Mouse (Mus musculus): ENCODE data around the gene Pgpep1l.
"Not testable (repeated sequence)": the region's sequence is repeated elsewhere in the genome, so short reads cannot be mapped to it uniquely, and the experiment has no call there.

Gene Pgpep1l

DNA sequence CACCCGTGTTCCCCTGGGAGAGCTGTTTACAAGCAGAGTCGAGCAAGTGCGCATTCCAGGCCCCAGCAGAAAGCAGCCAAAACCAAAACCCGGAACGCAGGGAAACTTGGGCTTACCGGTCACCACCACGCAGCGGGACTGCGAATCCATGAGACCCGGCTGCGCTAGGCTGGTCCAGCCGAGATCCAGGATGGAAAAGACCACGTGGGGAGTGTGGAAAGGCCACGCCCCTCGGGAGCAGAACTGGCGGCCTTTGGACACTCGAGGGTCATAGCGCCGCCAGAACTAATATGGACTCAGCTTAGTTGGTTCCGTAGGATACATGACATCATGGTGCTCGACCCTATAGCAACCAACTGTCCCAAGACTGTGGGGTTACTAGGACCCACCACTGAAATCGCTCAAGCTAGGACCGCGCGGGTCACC lies at the start of gene Pgpep1l:
TSS of gene Pgpep1l (minus strand) at position 206 of the 426 bp plus-strand sequence.
- peak; percentile 76 for DNase-seq

DNA sequence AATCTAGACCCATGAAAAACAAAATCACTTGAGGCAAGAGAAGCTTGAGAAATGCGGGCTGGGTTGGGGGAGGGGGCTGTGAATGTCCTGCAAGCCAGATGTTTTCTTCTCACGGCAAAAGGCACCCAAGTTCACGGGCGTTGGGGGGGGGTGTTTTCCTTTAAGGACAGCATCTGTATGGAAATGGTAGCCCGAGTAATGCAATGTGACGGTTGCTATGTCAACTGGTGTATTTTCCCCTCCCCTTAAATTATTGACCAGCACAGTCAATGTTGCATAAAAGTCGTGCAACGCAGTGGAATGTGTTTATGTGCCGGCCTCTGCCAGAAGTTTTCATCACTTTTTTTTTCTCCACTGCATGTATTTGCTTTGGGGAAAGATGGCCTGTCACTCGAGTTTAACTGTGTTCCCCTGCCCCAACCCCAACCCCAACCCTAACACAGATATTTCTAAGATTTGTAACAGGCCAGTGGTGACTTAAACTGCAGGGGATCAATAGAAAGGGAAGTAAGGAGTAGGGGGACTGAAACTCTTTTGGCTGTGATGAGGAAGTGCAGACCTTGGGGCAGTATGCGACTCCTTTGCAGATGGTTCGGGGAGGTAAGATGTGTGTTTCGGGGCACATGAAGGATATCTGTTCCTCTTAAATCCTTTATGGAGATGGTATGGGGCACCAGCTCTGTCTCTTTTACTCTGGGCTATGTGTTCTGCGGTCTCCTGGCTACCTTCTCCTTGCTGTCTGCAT lies 49.2 kb upstream of the Pgpep1l start:
- peak; percentile 22 for DNase-seq

DNA sequence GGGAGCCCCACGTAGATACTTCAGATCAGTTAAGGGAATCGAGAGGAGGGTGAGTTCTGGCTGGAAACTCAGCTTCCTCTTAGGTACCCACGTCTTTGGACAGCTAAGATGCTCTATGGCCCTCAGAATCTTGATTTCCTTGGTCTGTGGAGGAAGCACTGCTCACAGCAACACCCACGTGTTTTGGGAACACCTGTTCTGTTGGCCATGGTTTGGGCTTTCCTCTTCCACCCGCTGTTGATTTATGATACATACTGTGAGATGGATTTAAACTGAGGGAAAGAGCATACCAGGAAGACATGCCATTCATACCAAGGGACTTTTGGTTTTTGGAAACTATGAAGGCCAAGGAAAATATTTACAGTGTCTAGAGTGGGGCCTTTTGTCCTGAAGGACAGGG lies 48.4 kb upstream of the Pgpep1l start:
- no peak for DNase-seq

DNA sequence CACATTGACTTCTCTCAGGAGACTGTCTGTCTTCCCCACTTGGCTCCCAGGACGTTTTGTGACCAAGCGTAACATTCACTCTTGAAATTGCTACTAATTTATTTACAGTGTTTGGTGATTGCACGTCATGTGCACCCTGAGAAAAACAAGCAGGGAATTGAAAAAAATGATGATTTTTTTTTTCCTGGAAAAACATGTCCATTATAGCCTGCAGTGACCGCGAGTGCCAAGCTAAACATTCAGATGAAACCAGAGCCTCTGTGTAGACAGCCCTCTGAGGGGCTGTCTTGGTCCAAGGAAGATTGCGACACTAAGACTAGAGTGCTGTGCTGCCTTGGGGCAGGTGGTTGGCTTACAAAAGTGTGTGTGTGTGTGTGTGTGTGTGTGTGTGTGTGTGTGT lies 47.4 kb upstream of the Pgpep1l start:
- no peak for DNase-seq

DNA sequence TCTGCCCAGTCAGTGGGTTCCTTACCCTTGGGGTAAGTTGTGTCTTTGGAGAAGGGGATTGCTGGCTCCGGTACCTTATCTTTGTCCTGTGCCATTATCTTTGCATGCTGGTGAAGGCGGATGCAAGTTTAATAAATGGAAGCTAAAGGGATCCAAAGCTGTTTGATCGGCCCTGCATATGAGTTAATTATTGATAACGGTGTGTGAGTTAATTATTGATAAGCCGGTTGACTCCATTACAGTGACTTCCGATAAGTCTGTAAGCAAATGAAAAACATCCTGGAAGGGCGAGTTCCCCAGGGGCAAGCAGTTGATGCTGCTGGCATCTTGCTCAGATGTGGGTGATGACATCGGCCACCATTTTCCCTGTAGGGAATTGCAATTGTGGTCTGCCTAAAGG lies 42.7 kb upstream of the Pgpep1l start:
- DNase-seq: no peak

DNA sequence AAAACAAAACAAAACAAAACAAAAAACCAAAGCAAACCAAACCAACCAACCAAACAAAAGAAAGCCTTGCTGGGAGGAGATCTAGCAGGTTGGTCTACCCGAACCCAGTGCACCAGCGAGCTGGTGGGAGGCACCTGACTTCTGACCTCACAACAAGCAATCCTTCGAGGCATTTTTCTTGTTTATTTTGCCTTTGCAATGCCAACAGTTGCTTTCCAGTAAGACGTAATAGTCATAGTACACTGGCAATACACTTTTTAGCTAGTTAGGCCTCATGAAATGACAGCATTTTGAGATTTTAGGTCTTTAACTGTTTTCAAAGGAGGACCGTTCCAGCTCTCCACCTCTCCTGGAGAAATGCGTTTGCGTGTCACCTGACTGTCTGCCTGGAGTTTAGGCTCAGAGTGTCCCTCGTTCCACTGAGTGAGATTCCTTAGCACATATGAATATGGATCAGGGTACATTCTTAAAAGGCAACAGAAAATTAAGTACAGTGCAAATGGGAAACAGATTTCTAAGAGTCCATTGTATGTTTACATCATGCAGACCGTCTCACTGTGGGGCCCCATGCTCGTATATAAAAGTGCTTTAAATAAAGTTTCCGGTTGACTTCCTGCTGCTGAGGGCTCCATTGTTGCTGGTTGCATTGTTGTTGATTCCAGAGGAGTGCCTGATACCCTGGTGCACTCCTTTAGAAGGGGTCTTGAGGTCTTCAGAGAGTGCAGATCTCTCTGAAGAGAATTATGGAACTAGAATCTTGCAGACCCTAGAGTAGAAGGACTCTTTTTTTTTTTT lies 41.9 kb upstream of the Pgpep1l start:
- peak; percentile 22 for DNase-seq

DNA sequence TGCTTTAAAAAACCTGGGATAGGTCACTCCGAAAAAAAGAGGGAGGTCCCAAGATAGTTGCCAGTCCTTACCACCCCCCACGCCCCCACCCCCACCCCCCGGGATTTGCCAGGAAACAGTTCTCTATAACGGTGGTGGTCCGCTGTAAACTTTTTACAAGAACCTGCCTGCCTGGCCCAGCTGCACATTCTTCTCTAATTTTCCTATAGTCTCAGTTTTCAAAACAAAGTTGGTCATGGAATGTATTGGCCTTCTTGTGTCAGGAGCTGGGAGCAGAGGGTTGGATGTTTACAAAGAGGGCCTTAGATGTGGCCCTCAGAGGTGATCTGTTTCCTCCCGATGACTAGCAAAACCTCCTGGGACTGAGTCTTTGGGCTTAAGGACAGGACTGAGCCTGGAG lies 39.7 kb upstream of the Pgpep1l start:
- DNase-seq: peak; percentile 38

DNA sequence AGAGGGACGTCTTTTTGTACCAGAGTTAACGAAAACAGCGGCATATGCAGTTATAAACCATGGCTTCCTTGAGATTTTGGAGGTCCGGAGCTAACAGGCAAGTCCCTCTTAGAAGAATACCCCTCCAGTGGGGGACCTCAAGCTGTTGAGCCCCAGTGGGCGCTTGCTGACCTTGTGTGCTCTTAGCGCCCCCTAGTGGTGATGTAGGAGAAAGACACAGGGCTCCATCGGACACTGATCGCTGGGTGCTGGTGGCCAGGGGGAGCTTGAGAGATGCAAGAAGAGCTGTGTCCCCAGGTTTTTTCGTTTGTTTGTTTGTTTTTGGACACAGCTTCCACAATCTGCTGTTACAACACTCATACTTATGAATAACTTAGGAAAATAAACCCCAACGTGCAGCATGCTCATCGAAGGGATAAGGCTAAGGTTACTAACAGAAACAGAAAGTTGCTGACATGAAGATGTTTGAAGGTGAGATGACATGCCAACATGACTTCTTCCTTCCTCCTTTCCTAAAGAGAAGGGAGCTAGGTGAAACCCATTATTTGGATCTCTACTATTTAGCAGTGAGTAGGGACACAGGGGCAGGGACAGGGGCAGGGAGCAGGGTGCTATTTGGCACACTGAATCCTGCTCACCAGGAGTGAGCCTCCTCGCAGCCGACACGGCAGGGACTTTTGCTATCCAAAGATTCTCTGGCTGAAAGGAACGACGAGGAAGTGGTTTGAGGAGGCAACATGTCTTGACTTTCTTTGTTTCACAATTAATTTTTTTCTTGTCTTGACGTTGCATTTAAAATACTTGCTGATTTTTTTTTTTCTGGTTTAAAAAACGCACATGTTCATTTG lies 38.8 kb upstream of the Pgpep1l start:
- DNase-seq: peak; percentile 90

DNA sequence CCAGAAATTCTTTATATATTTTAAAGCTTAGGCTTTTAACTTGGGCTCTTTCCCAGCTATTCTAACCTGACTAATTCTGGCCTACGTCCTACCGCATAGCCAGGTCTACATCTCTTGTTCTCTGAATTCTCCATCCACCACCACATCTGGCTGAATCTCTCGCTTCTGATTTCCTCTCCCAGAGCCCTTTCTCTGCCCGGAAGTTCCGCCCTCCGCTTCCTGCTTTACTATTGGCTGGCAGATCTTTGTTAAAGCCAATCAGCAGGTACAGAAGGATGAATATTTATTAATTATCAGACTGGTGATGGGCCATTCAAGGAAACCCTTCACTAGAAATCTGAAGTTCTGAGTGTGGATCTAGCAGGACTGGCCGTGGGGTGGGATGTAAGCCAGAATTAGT lies 37.1 kb upstream of the Pgpep1l start:
- peak; percentile 22 for DNase-seq

DNA sequence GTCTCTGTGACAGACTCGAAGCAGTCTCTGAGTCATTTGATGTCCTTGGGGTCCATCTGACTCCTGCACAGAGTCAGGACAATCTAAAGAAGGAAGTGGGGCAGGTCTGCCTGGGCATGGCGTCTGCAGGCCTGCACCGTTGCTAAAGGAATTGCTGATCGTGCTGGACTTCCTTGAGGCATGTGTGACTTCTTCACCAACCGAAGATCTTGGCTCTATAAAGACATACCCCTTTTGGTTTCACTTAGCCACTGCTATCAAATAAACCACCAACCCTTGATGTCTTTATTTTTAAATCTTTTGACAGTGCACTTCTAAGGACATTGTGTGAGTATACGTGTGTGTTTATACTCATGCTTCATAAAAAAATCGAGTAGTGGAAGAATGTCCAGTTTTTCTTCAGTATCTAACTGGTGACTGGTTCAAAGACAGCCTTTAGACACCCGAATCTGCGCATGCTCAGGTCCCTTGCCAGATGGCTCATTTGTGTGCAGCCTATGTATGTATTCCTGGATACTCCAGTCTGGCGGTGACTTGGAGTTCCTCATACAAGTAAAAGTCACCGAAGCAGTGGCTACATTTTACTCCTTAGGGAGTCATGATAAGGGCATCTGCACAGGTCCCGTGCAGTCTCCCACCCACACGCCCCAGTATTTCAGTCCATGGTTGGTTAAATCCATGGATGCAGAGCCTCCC lies 34.5 kb upstream of the Pgpep1l start:
- no peak for DNase-seq

DNA sequence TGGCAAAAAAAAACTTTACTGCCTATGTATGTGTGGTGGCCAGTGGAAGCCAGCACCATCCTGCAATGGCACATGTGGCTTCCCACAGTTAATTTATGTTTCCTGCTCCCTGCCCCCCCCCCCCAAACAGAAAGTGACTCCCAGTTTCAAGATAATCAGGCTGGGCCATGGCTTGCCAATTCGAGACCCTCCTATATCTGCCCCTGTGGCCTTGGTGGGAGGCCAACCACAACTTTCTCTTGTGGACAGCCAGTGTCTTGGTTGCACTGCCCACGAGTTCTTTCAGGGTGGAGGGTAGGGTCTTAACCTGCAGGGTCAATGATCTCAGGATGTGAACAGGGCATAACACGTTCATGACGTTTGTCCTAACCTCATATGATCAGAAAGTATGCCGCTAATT lies 32.5 kb upstream of the Pgpep1l start:
- DNase-seq: no peak

DNA sequence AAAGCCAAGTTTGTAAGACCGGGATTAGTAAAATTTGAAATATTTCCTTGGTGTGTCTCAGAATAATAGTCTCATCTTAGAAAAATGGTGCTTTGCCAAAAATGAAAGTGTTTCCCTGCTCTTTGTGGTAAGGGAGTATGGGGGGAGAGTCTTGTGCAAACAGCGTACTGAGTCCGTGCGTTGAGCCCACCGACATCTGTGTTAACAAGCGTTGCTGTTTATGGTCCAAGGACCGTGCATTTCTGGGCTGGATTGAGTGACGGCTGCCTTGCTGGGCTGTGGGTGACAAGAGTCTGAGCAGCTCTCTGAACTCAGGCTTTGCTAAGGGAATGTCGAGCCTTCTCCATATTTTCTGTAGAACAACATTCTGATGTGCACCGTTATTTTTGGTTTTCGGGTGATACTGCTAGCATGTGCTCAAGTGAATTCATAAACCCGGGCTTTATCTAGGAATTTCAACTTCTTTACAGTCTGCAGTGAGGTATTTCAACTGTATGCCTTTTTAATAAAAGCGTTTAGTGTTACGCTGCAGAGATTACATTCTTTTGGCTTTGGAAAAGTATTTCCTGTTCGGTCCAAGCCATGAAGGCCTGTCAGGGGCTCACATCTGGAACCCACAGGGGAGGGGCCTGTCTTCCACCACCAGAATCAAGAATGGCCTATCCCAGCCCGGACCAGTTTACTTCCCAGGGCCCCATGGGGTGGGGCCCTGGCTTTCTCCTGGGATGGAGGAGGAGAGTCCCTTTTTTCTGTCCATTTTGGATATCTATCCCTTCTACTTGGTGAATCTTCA lies 30.2 kb upstream of the Pgpep1l start:
- DNase-seq: peak; percentile 22

DNA sequence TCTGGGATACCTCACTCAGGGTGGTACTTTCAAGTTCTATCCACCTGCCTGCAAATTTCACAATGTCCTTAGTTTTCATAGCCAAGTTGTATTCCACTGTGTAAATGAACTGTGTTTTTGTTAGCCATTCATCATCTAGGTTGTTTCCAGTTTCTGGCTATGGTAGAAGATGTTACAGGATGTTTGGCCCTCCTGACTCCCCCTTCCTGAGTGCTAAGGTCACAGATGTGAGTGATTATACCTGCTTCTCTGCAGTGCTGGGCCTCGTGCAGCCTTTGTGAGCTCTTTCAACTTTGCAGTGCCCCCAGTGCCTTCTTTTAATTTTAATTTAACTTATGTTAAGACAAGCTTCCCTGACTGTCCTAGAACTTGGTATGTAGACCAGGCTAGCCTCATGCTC lies 27.6 kb upstream of the Pgpep1l start:
- no peak for DNase-seq

DNA sequence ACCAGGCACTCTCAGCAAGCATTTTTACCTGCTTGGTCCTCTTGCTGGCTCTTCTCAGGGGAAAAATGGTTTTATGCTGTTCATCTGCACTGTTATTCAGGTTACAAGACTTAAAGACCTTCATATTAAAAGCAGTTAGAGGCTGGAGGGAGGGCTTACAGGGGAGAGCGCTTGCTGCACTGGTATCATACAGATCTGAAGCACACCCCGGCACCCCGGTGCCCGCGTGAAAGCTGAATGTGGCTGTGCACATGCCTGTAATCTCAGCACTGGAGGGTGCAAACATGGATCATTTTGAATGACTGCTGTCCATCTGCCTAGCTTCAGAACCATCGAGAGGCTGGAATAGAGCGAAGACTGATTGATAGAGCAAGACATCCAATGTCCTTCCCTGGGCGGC lies 25.0 kb upstream of the Pgpep1l start:
- no peak for DNase-seq

DNA sequence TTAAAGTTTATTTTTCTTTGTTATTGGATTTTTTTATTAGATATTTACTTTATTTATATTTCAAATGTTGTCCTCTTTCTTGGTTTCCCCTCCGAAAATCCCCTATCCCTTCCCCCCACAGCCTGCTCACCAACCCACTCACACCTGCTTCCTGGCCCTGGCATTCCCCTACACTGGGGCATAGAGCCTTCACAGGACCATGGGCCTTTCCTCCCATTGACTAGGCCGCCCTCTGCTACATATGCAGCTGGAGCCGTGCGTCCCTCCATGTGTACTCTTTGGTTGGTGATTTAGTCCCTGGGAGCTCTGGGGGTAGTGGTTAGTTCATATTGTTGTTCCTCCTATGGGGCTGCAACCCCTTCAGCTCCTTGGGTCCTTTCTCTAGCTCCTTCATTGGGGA lies 24.0 kb upstream of the Pgpep1l start:
- DNase-seq: not testable (repeated sequence)

DNA sequence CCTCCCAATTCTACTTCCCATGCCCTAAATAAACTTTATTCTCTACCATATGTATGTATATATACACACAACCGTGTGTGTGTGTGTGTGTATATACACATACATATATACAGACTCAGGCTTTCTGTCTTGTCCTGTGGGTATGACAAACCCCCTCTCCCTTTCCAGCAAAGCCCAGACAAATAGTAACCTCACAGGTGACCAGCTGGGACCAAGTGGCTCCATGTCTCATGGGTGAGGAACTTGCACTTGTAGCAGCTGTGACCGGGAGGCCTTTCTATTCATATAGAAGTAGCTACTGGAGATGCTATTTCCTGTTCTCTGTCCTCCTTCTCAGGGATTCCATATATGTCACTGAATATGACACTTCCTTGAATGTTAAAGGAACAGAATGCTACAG lies 23.5 kb upstream of the Pgpep1l start:
- no peak for DNase-seq

DNA sequence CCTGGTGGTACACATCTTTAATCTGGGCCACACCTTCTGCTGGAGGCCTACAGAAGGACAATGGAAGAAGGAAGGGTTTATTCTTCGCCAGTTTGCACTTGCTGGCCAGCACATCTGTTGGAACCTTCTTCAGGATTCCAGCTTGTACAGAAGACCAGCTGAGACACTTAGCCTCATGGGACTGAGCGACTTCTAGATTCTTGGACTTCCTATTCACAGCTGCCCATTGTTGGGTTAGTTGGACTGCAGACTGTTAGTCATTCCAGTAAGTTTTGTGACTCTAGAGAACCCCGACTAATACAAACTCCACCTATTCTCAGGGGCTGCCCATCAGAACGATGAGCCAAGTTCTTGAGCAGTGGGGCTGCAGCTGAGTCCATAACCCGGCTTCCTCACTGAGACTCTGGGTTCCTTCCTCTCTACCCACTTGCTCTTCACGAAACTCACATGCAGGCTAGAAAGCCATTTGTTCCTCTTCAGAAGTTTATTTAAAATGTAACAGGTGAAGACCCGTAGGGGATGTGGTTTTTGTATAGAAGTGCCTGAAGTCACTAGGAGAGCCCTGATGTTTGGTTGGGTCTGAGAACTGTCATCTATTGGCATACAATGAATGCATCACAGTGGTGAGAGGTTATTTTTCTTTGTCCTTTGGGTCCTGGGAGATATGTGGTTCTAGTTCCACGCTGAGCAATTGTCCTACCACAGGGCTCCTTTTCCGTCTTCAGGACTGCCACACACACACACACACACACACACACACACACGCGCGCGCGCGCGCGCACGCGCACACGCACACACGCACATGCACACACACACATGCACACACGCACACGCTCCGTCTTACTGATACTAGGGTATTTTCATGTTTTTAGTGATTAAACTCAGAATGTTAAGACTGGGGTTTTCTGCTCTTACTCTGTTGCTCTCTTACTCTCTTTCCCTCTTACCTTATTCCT lies 22.8 kb upstream of the Pgpep1l start:
- no peak for DNase-seq

DNA sequence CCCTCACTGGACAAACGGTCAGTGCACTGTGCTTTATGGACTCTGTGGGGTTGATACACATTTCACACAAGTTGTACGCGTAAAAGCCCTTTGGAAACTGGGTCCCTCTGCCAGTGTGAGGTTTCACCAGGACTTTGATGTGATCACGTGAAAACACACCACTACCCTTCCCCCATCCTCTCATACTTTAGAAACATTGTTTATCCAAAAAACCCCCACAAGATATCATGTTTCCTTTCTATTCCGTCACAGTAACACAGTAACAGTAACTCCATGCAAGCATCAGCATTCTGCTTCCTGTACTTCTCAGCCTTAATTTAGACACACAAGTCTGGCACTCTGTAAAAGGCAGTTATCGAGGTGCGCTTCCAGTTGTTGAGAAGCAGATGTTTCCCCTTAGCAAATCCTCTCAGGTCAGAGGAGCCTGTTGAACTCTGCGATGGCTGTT lies 21.8 kb upstream of the Pgpep1l start:
- peak; percentile 57 for DNase-seq

DNA sequence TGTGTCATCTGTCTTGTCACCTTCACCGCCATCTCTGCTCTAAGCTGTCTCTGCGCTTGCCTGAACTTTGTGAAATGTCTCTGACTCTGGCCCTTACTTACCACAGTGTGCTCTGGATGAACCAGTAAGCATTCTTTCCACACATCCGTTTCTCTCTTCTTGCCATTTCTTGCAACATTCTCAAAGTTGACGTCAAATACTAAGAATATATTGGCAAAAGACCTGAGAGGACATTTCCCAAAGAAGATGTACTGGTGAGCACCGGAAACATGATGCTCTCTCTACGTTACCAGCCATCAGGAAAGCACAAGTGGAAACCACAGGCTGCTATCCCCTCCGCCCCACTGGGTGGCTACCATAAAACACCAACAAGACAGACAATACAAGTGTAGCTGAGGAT lies 19.7 kb upstream of the Pgpep1l start:
- DNase-seq: no peak

DNA sequence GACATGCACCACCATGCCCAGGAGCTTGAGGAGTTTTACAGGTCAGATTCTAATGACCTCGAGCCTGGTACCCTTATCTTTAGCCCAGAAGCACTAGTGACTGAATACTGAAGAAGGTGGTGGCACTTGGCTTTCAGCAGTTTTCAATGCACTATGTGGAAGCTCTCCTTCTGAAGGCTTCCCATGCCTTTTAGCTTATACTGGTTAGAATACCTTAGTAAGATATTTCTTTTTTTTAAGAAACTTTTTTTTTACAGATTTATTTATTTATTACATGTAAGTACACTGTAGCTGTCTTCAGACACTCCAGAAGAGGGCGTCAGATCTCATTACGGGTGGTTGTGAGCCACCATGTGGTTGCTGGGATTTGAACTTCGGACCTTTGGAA lies 19.1 kb upstream of the Pgpep1l start:
- DNase-seq: not testable (repeated sequence)
